Mouse (Mus musculus) G1E (cell line): Measurements from ENCODE around the gene Tmco3.

Experiments
- CTCF ChIP-seq: IDR thresholded peaks from 2 replicates; pipeline ENCODE4 v1.5.1; 2012; ENCODE audit warnings: low read depth, low read length, inconsistent platforms, mixed read lengths
- GATA2 ChIP-seq: IDR thresholded peaks from 2 replicates; pipeline ENCODE4 v1.6.1; 2012; ENCODE audit warnings: low read depth, low read length, inconsistent platforms, borderline replicate concordance

GRCm38 (mm10) chr8:13242985-13243870 is 44.8 kb upstream of the Tmco3 start:
- TF ChIP-seq CTCF (no peak), GATA2 (no peak)
